Mouse (Mus musculus): ENCODE results near the gene Rftn1. TPM values are rescaled to one million over a fixed set of nuclear protein-coding genes. Genes with fewer than 3 reads are reported as not detected.

Rftn1 gene
- polyA plus RNA-seq, 1 experiment from 2014 or later: 11.9 TPM

DNA sequence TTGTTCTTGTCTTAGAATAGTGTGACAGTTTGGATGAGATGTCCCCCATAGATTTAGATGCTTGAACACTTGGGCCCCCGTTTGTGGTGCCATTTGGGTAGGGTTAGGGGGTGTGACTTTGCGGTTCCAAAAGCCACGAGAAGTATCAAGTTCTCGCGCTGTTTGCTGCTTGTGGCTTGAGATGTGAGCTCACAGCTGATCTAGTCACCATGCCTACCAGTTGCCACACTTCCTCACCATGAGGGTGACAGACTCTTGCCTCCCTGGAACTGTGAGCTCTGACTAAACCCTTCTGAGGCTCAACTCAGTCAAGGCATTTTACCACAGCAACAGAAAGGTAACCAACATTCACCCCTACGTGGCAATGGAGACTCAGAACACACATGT, 118.9 kb downstream of the Rftn1 start:
- H3K9ac ChIP-seq (ENCODE audit: low read depth, low read length): no peak overlapping the region
- 0 out of 2 replicates have a peak, but pooled peaks cover 6% of the 10 kb centered on the region for H3K4me1 ChIP-seq (ENCODE audit: control insufficient read depth, insufficient read depth, low read length)
- ATAC-seq (ENCODE audit: low FRiP score, low TSS enrichment): no peak
- H3K4me3 ChIP-seq (ENCODE audit: low read length): no peak overlapping the region
- H3K4me2 ChIP-seq (replicated peaks; ENCODE audit: low read depth, low read length): no peak overlapping the region
- H3K27ac ChIP-seq (ENCODE audit: low read depth, low read length): no peak overlapping the region
- no peaks in the 10 kb centered on the region for H3K36me3 ChIP-seq (ENCODE audit: control insufficient read depth, insufficient read depth, low read length)
- H3K9me3 ChIP-seq (ENCODE audit: control insufficient read depth, low read length): no peaks in the 10 kb centered on the region
- 64% methylated on average over 6 of the region's 6 CpGs for WGBS
- H3K27me3 ChIP-seq (ENCODE audit: control insufficient read depth, insufficient read depth, low read length): no peaks in the 10 kb centered on the region

GRCm38 (mm10) chr17:50070822-50071601, 119.5 kb downstream of the Rftn1 start:
- no peak overlapping the region for H3K4me2 ChIP-seq (replicated peaks; ENCODE audit: low read depth, low read length)
- 0 out of 2 replicates have a peak, but pooled peaks cover 6% of the 10 kb centered on the region for H3K4me1 ChIP-seq (ENCODE audit: control insufficient read depth, insufficient read depth, low read length)
- no peak overlapping the region for H3K9ac ChIP-seq (ENCODE audit: low read depth, low read length)
- 76% methylated on average over 7 of the region's 7 CpGs for WGBS
- ATAC-seq (ENCODE audit: low FRiP score, low TSS enrichment): no peak
- no peaks in the 10 kb centered on the region for H3K9me3 ChIP-seq (ENCODE audit: control insufficient read depth, low read length)
- no peak overlapping the region for H3K4me3 ChIP-seq (ENCODE audit: low read length)
- H3K27ac ChIP-seq (ENCODE audit: low read depth, low read length): no peak overlapping the region
- no peaks in the 10 kb centered on the region for H3K36me3 ChIP-seq (ENCODE audit: control insufficient read depth, insufficient read depth, low read length)
- H3K27me3 ChIP-seq (ENCODE audit: control insufficient read depth, insufficient read depth, low read length): no peaks in the 10 kb centered on the region

DNA sequence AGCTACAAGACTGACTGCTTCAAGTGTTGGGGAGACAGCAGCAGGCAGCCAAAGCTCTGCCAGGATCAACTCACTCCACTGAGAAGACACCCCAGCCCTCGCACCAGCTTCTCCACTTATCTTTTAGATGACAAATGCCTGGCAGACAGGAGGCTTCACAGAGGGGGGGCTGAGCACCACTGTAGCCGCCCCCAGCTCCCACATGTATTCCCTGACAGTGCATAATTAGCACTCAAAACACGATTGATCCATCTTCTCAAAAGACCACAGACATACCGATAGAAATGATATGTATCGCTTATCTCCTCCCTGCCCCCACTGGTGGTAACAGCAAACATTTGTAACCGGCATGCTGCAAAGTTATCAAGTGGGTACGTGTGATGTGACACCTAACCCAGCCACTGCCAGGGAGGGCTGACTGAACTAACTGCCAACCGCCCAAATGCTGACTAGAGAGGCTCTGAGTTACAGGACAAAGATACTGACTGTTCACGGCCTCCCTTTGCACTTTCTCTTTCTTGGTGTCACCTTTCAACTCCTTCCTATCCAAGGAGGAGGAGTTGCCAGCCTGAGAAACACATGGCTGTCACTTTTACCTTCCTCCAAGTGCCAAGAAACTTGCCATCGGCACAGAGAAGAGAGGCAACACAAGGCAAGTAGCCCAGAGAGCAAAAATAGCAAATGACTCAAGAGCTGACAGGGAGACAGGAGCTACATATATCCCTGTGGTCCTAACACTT, 120.4 kb downstream of the Rftn1 start:
- 25% methylated on average over 10 of the region's 10 CpGs for WGBS
- no peaks in the 10 kb centered on the region for H3K36me3 ChIP-seq (ENCODE audit: control insufficient read depth, insufficient read depth, low read length)
- H3K4me1 ChIP-seq (ENCODE audit: control insufficient read depth, insufficient read depth, low read length): 0 out of 2 replicates have a peak, but pooled peaks cover 6% of the 10 kb centered on the region
- no peaks in the 10 kb centered on the region for H3K9me3 ChIP-seq (ENCODE audit: control insufficient read depth, low read length)
- H3K27me3 ChIP-seq (ENCODE audit: control insufficient read depth, insufficient read depth, low read length): no peaks in the 10 kb centered on the region
- peak; percentile 62; the same call in 1 of the 2 replicates for ATAC-seq (ENCODE audit: low FRiP score, low TSS enrichment)
- H3K4me2 ChIP-seq (replicated peaks; ENCODE audit: low read depth, low read length): no peak overlapping the region
- no peak overlapping the region for H3K27ac ChIP-seq (ENCODE audit: low read depth, low read length)
- no peak overlapping the region for H3K9ac ChIP-seq (ENCODE audit: low read depth, low read length)
- H3K4me3 ChIP-seq (ENCODE audit: low read length): no peak overlapping the region

- no peak overlapping the region for H3K27ac ChIP-seq (ENCODE audit: low read depth, low read length)
- H3K36me3 ChIP-seq (ENCODE audit: control insufficient read depth, insufficient read depth, low read length): no peaks in the 10 kb centered on the region
- H3K9ac ChIP-seq (ENCODE audit: low read depth, low read length): no peak overlapping the region
- 0 out of 2 replicates have a peak, but pooled peaks cover 6% of the 10 kb centered on the region for H3K4me1 ChIP-seq (ENCODE audit: control insufficient read depth, insufficient read depth, low read length)
- no peak overlapping the region for H3K4me3 ChIP-seq (ENCODE audit: low read length)
- no peaks in the 10 kb centered on the region for H3K9me3 ChIP-seq (ENCODE audit: control insufficient read depth, low read length)
- 67% methylated on average over 5 of the region's 5 CpGs for WGBS
- no peak overlapping the region for H3K4me2 ChIP-seq (replicated peaks; ENCODE audit: low read depth, low read length)
- no peaks in the 10 kb centered on the region for H3K27me3 ChIP-seq (ENCODE audit: control insufficient read depth, insufficient read depth, low read length)
- ATAC-seq (ENCODE audit: low FRiP score, low TSS enrichment): no peak
These were observed 121.3 kb downstream of the Rftn1 start for GRCm38 (mm10) chr17:50069205-50069604.

GRCm38 (mm10) chr17:50068681-50069138, 121.8 kb downstream of the Rftn1 start:
- Histone ChIP-seq H3K27me3 (ENCODE audit: control insufficient read depth, insufficient read depth, low read length) (no peaks in the 10 kb centered on the region), H3K27ac (ENCODE audit: low read depth, low read length) (no peak overlapping the region), H3K4me2 (replicated peaks; ENCODE audit: low read depth, low read length) (no peak overlapping the region), H3K9ac (ENCODE audit: low read depth, low read length) (no peak overlapping the region), H3K4me1 (ENCODE audit: control insufficient read depth, insufficient read depth, low read length) (0 out of 2 replicates have a peak, but pooled peaks cover 6% of the 10 kb centered on the region), H3K36me3 (ENCODE audit: control insufficient read depth, insufficient read depth, low read length) (no peaks in the 10 kb centered on the region), H3K9me3 (ENCODE audit: control insufficient read depth, low read length) (no peaks in the 10 kb centered on the region), H3K4me3 (ENCODE audit: low read length) (no peak overlapping the region)
- 77% methylated on average over 10 of the region's 10 CpGs for WGBS
- ATAC-seq (ENCODE audit: low FRiP score, low TSS enrichment): no peak

DNA sequence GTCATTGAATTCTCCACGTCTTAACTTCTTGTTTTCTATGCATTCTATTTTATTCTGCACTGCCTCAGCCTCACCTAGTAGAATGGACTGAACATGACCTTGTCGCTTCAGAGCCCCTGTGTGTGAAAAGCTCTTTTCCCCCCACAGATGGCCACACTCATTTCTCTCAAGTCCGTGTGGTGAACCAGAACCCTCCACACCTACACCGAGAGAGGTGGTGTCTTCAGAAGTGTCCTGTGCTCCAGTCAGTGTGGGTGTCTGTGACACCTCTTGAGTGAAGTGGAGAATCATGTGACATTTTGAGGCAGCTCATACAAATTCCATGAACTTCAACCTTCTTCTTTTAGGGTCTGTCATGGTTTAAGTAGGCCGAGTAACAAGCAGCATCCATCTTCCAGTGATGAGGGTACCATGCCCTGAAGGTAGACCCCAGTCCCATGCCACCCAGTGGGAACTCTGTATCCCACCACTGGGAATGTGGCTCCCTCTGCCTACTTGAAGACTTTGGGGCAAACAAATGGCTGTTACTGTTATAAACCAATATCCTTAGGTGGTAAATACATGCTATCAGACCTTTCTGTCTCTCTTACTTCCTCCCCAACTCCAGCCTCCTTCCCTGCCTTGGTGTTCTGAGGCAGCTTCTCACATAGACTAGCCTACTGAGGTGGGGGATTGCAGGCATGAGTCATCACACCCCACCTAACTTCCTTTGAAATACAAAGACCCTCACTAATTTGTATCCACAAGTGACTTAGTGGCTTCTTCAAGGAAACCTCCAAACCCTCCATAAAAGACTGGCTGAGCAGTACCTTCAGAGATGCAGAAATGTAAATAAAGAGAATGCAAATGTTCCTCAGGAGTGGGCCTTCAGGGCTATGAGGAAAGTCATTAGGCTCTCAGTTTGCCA, 122.4 kb downstream of the Rftn1 start:
- Histone ChIP-seq H3K9me3 (ENCODE audit: control insufficient read depth, low read length) (no peaks in the 10 kb centered on the region), H3K27me3 (ENCODE audit: control insufficient read depth, insufficient read depth, low read length) (no peaks in the 10 kb centered on the region), H3K27ac (ENCODE audit: low read depth, low read length) (no peak overlapping the region), H3K4me2 (replicated peaks; ENCODE audit: low read depth, low read length) (no peak overlapping the region), H3K4me1 (ENCODE audit: control insufficient read depth, insufficient read depth, low read length) (0 out of 2 replicates have a peak, but pooled peaks cover 6% of the 10 kb centered on the region), H3K4me3 (ENCODE audit: low read length) (no peak overlapping the region), H3K36me3 (ENCODE audit: control insufficient read depth, insufficient read depth, low read length) (no peaks in the 10 kb centered on the region), H3K9ac (ENCODE audit: low read depth, low read length) (no peak overlapping the region)
- ATAC-seq (ENCODE audit: low FRiP score, low TSS enrichment): no peak
- WGBS: 70% methylated on average over 5 of the region's 5 CpGs

DNA sequence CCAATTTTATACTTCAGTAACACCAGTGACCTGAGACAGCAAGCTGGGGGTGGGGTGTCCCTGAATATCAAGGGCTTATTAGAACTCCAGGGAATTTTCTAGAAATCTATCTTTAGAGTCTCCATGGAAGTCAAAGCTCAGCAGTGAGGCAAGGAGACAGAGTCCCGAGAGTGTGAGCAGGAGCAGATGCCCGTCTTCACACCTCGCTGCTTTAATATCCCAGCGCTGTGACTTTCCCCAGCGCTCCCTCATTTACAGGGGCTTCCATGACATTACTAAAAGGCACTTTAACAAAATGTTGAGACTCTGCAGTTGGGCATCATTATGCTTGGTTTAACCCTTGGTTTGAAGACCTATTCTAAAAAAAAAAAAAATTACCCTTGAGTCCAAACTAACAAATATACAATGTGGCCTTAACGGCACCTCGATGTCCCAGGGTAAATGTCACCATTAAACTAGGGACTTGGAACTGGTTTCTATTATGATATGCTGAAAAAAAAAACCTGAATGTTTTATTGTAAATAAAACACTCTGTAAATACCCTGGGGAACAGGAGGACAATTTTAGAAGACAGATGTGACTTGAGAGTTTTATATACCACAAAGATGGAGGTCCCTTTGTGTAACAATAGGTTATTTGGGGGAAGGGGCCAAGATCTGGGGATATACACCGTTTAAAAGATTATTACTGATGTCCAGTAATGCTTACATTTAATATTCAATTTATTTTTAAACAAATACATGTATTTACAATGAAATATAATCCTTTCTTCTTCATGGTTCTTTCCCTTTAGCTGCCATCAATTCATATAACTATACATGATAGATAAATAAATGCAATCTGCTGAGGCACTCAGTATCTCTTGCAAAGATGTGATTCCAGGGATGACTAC, 123.4 kb downstream of the Rftn1 start:
- Histone ChIP-seq H3K4me2 (replicated peaks; ENCODE audit: low read depth, low read length) (no peak overlapping the region), H3K9me3 (ENCODE audit: control insufficient read depth, low read length) (no peaks in the 10 kb centered on the region), H3K4me1 (ENCODE audit: control insufficient read depth, insufficient read depth, low read length) (0 out of 2 replicates have a peak, but pooled peaks cover 6% of the 10 kb centered on the region), H3K4me3 (ENCODE audit: low read length) (no peak overlapping the region), H3K36me3 (ENCODE audit: control insufficient read depth, insufficient read depth, low read length) (no peaks in the 10 kb centered on the region), H3K27ac (ENCODE audit: low read depth, low read length) (no peak overlapping the region), H3K27me3 (ENCODE audit: control insufficient read depth, insufficient read depth, low read length) (no peaks in the 10 kb centered on the region), H3K9ac (ENCODE audit: low read depth, low read length) (no peak overlapping the region)
- ATAC-seq (ENCODE audit: low FRiP score, low TSS enrichment): no peak
- 64% methylated on average over 8 of the region's 8 CpGs for WGBS
